Mouse (Mus musculus) A20 (cell line): ENCODE results near the gene Nsf.
"Not testable (repeated sequence)": the region's sequence is repeated elsewhere in the genome, so short reads cannot be mapped to it uniquely, and the experiment has no call there.

ENCODE experiments used
- DNase-seq: peaks from one replicate; pipeline ENCODE4 v3.0.0-alpha.2; 2011; ENCODE audit warnings: low read depth, low spot score

Nsf gene

DNA sequence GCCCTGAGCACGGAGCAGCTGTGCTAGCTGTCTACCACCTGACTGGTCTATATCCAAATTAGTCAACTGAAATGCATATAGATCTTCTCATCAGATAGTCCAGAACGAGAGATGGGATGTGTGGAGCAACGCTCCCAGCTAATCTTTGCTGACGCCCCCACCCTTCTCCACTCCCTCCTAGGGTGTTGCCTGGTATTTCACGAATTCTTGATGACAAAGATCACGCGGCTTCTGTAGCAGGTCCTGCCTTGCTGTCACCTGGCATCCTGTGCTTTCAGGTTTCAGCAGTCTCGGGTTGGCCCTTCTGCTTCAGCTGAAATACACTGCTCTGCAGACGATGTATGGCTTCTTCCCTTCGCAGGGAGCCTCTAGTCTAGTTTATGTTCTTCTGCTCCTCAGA, 61.0 kb downstream of the Nsf start:
- no peak for DNase-seq

DNA sequence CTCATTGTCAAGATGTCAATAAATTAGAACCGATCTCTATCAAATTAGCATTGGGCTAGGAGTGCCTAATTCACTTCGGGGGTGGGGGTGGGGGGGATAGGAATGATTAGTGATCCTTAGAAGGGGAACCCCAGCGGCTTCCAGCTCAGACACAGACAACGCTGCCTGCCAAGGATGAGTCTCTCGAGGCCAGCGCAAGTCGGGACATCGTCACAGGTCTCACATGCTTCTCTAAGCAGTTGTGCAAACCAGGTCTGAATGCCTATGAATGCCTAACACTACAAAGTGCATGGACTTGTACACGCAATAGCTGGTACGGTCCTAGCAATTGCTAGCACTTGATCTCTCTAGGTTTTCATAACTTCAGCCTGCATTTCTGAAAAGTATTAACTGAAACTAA, 62.1 kb downstream of the Nsf start:
- no peak for DNase-seq

DNA sequence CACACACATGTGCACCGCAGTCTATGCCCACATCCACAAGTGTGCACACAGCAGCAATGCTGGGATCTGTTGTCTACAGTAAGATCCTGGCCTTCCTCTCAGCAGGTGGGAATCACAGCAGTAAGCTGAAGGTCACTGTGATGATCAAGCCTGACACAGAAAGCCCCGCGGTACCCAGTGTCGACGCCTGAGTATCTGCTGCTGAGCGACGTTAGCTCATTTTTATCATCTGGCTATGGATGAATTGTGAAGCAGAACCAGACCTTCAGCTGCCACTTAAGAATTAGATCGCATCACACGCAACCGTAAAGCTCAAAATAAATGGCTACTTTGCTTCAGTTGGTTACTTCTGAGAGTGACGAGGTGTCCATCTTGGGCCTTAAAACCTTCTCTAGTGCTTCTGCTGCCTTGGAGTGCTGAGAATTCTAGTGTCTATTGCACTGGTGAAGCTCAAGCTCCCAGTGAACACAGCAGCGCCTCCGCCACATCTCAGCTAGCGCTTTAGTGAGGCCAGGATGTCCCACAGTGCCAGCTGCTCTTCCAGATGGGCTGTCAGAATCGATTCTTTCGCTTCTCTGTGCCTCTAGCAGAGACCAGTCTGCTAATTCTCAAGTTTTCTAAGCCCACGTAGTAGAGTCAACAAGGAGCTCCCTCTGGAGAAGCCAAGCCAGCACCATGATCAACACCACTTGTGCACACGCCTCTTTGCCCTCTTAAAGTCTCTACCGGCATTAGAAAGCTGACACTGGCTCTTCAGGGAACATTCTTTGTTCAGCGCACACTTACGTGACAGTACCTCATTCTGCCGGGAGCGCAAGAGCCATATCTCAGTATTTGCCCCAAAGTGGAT, 63.3 kb downstream of the Nsf start:
- DNase-seq: no peak

DNA sequence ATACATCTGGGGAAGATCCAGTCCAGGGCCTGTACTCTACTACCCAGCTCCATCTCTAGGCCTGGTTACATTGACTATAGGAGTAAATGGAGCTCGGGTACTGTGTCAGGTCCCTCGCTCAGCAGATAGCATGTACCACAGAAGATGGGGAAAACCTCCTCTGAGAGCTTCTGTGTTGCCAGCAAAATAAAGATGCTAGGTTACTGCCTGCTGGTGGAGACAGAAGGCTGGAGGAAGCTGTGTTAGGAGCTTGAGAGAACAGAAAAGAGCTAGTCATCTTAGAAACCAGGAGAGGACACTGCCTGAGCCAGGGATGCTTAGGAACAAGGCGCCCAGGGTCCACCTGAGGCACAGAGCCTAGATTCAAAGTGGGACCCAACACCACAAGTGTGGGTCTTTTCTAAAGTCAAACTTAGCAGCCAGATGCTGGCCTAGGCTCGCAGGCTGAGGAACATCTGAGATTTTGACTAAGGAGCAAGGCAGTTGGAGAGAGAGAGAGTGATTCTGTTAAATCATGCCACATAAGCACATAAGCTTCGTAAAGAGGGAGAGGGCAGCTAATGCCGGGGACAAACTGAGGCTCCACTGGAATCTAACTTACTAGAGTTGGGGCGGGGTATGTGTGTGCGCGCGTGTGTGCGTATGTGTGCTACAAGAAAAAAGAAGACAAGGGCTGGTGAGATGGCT, 66.0 kb downstream of the Nsf start:
- DNase-seq: no peak

DNA sequence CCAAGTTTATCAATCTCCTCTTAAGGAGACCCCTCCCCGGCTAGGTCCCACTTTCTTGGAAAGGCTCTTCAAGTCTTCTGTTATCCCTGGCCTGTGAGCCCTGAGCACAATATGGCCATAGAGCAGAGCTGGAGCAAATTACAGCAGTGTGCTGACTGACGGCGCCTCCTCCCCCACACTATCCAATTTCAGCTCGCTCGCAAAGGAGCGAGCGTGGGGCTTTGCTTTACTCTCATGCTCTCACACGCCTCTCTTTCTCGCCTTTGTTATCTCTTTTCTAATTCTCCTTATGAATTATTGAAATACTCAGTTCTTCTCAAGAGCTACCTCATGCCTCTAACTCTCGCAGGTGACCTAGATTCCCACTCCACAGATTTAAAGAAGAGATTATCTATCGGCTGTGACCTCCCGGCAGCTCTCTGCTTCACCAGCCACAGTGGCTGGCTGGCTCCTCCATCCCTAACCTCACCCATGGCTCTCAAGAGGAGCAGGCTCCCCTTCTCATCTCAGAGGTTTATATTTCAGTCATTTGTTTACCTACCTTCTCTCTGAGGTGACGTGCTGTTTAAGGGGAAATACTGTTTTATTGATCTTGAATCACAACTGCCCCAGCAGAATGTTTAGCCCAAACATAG, 69.0 kb downstream of the Nsf start:
- no peak for DNase-seq

DNA sequence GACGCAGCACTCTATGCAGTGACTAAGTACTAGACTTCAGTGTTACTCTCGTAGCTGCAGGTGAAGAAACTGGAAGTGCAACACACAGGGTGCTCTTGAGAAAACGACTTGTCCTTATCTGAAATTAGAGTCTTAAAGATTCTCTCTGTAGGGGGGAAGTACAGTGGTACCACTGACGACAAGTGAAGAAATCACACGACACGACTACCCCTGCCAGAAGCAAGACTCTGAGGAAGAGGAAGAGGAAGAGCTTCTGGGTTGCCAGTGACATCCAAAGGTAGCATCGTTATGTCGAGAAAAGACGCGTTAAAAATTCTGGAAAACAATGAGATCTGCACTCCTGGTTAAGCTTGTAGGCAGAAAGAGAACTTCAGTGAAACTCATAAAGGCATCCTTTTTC, 70.1 kb downstream of the Nsf start:
- DNase-seq: no peak

DNA sequence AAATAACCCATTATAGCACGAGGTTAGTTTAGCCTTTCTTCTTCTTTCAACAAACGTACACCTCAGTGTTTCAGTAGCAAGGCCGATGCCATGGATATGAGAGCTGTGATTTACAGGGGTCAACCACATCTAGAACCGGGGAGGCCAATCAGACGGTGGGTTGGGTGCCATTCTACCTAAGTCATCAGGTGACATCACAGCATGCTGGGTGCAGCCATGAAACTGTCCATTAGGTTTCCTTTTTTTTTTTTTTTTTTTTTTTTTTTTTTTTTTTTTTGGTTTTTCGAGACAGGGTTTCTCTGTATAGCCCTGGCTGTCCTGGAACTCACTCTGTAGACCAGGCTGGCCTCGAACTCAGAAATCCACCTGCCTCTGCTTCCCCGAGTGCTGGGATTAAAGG, 74.4 kb downstream of the Nsf start:
- DNase-seq: not testable (repeated sequence)

DNA sequence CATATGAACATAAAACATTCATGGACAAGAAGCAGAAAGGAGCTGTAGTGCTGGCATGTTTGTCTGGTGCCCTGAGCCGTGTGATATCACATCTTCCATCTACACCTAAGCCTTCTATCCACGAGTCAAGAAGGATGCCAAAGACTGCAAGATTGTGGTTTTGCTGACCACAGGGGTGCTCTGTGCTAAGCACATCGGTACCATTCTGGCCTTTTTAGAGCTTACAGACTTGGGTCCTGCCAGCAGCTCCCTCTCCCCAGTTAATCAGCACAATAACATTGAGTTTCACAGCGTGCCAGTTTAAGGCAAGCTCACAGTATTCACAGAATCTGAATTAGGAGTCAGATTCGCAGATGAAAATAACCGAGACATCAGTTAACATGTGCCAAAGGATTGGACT, 75.4 kb downstream of the Nsf start:
- no peak for DNase-seq

DNA sequence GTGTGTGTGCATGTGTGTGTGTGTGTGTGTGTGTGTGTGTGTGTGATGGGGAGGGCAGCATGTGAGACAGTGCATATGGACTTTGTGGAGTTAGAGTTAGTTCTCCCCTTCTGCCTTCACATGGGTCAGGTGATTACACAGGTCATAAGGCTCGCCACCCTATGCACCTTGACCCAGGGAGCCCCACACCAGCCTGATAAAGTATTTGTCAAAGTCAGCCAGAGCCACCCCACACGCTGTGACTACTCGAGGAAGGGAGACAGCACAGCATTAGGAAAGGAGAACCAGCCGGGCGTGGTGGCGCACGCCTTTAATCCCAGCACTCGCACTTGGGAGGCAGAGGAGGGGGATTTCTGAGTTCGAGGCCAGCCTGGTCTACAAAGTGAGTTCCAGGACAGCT, 83.5 kb downstream of the Nsf start:
- DNase-seq: no peak

DNA sequence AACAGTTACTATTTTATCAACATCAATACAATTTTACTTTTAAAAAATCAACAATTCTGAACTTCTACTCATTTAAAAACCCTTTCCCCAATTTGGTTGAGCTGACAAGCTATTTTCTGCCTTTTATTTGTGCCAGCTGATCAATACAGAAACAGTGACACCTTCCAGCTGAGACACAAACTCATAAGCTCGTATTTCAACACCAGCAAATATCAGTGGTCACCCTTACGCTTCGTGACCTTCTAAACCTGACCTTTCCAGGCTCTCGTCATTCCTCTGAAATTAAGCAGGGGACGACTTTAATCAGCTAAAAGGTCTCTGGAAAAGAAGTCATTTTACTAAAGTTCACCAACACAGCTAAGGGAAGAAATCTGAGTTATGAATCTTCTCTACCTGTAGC, 86.2 kb downstream of the Nsf start:
- DNase-seq: no peak

DNA sequence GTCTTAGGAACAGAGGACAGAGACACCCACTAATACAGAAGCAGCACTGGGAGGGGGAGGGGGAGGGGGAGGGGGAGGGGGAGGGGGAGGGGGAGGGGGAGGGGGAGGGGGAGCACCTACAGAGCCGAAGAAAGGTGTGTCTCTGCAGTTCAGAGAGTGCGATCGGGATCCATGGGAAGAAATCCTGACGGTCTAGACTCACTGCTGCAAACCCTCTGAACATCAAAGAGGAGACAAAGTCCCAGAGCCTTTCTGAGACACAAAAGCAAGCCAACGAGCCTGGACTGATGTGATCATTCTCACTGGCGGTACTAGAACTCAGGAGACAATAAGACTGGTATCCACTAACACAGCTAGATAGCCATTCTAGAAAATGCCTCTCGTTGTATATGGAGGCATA, 88.5 kb downstream of the Nsf start:
- no peak for DNase-seq

DNA sequence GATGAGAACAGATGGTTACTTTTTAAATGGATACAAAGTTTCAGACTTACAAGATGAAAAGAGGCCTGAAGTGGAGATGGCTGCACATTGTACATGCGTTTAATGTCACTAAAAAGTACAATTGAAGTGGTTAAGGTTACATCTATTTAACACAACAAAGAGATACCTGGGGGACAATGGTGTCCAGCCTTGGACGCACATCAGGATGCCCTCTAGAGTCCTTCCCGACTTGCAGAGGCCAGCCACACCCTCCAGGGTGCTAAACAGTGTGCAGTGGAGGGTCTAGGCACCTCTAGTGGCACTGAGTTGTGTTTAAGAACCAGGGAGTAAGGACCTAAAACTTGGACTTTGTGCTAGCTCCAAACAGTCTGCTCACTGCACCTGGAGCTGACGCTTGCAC, 89.4 kb downstream of the Nsf start:
- no peak for DNase-seq

DNA sequence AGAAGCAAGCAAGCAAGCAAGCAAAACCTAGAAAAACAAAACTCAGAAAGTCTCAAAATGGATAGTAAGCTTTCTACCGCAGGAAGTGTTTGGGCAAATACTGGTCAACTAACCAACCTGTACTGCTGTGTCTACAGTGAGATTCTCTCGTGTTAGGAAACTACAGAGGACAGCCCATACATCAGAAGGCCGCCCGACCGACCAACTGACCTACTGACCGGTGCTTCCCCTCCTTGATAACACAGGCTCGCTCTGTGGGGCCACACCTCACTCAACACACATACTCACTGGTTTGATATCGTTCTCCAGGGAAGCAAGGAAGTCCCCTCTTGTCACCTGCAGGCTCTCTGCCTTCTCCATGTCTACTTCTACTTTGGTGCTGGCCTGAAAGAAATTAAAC, 90.9 kb downstream of the Nsf start:
- no peak for DNase-seq

DNA sequence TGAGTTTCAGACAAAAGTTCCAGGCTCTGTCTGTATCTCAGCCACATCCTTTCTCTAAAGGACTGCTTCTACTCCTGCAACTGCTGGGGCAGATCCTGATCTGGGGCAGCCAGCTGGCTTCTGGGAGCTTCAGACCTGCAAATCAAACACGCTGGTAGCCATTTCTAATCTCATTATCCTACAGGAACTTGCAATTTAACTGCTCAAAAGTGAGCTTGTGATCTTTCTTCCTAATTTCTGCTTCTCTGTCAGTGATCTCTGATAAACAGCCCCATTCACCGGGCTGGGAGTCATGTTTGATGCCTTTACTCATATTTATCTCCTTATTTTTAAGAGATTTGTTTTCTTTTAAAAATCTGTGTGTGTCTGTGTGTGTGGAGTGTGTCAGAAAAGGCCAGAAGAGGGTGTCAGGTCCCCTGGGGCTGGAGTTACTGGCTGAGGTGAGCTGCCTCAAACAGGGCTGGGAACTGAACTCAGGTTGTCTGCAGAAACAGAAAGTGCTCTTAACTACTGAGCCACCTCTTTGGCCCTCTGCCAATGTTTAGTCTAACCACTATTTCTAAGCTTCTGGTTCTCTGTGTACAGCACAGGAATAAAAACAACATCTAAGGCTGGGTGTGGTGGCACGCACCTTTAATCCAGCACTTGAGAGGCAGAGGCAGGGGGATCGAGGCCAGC, 93.8 kb downstream of the Nsf start:
- DNase-seq: no peak

DNA sequence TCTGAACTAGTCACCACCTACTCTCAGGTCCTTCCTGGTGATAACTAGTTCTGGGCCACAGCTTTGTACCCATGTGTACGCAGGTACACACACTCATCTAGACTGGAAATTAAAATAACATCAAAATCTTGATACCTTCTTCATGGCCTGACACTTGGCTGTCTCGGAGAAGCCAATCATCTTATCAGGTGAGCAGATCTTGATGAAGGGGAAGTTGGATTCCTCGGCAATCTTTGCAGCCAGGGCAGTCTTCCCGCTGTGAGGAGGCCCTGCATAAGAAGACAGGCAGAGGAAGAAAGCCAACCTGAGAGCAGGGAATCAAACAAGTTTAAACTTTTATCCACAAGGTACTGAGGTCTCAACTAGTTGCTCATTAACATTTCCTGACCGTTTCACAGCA, 95.1 kb downstream of the Nsf start:
- DNase-seq: no peak

DNA sequence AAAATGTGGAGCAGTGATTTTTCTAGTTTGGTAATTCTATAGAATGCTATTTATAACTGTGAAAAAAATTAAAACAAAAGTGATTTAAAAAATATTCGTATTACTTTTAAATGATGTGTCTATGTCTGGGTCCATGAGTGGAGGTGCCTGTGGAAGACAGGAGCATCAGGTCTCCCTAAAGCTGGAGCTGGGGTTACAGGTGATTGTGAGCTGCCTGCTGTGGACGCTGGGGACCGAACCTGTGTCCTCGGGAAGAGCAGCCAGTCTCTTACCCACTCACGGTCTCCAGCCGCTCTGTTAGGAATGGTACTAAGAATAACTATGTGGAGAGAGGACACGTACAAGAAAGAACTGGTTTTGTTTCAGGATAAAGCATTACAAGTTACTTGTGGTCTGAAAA, 97.2 kb downstream of the Nsf start:
- no peak for DNase-seq

DNA sequence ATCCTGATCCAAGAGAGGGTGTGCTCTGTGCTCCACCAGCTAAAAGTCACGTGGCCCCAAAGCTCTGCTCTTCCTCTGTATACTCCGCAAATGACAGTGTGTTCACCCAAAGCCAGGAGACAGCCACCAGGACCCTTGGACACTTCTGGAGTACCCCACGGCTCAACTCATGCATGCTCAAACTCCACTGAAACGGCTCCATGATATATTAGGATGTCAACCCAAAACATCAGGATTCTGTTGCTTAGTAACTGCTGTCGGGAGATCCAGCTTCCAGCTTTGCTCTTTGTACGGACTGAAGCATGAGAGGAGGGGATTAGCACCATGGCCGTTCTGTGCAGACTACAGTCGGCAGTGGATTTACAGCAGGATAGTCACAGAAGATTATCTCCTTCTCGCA, 99.6 kb downstream of the Nsf start:
- no peak for DNase-seq

DNA sequence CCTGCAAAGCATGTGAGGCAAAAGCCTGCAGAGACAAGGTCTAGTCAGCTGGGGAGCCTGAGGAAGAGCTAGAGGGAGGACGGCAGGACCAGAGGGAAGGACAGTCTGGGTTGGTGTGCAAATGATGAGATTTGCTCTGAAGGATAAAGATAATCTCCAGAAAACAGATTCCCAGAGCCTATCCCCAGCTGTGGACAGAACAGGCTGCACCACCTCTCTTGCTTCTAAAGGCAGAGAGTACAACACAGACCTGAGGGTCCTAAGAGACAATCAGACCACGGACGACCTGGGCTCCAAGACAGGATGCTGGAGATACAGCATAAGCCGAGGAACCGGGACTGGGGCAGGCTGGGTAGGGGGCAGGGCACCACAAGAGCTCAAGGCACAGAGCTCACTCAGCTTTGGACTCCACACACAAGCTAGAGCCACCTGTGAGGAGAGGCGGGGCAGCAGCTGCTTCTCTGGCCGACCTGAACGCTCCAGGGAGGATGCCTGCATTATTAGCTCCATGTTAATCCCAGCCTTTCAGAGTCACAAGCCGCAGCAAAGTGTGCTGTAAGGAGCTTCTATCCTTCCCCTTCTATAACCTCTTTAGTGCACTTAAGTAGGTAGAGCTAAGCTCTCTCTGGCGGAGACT, 100.5 kb downstream of the Nsf start:
- DNase-seq: no peak

DNA sequence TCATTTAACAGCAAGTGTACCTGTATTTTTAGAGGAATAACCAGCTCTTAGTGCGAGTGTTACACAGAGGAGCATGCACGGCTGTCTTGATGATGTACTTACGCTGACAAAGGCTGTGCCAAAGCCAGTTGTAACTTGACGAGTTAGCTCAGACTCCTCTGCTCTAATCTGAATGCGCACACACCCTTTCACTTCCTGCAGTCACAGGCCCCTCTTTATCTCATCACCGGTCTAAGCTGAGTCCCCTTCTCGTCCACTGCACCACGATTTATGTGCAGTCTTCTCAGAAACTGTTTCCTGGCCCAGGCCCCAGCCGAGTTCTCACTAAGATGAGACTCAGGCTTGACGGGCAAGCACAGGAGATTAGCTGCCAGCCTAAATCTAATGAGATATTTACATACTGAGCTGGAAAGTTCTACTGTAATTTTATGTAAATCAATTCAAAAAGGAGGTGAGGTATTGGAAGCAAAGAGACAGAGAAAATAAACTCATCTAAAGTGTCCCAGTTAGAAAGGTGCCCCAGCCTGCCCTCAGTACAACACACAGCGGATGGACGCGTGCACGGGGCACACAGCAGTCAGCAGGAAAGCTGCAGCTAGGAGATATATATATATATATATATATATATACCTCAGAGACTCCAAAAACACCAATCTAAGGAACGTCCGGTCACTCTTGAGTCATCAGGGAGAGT, 101.1 kb downstream of the Nsf start:
- DNase-seq: no peak

DNA sequence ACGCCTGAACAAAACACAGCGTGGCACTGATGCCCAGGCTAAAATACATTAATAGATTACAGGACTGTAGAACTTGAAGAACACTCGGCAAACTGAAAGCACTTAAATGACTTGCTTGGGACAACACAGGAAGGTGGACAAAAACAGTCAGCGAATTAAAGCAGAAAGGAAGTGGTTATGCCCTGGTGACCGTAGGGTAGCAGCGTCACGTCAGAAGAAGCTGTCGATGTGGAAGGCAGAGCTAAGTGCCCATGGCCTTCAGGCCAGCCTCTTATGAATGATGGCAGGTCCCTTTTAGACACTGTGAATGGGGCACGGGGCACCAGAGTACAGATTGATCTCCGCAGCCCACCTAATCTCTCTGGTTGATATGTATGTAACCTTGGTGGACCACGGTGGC, 105.6 kb downstream of the Nsf start:
- no peak for DNase-seq

DNA sequence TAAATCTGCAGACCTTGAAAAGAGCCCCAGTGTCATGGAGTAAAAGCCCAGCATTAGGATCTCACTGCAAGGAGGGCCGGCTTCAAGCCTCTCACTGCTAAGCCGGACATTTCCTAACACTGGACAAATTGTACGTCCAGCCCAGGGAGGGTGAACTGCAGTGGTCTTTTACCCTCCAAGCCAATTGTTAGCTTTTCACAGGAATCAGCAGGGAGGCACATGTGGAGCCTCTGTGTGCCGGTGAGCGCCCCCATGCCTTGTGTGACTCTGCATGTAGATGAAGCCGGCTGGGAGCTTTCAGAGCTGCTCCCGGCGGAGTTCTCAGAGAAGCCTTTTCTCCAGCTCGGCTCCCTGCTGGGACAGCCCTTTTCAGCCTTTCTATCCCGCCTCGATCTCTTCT, 113.0 kb downstream of the Nsf start:
- DNase-seq: no peak
